Mouse (Mus musculus) layer of hippocampus, postnatal 36 days (tissue): ENCODE results near the gene Hba-a1. TPM values are rescaled to one million over a fixed set of nuclear protein-coding genes. Genes with fewer than 3 reads are reported as not detected.
"Not testable (repeated sequence)": the region's sequence is repeated elsewhere in the genome, so short reads cannot be mapped to it uniquely, and the experiment has no call there.

Experiments used
- DNase-seq, 2 experiments: peaks; one replicate each; pipeline ENCODE4 v3.0.0; 2022
- total RNA-seq, 2 experiments: library from RNA; stranded (reverse); gene quantifications; 2 replicates each; pipeline ENCODE4 v1.2.3; 2021

Gene Hba-a1
- total RNA-seq: 100 to 1,000 TPM; 243 to 385 TPM

DNA sequence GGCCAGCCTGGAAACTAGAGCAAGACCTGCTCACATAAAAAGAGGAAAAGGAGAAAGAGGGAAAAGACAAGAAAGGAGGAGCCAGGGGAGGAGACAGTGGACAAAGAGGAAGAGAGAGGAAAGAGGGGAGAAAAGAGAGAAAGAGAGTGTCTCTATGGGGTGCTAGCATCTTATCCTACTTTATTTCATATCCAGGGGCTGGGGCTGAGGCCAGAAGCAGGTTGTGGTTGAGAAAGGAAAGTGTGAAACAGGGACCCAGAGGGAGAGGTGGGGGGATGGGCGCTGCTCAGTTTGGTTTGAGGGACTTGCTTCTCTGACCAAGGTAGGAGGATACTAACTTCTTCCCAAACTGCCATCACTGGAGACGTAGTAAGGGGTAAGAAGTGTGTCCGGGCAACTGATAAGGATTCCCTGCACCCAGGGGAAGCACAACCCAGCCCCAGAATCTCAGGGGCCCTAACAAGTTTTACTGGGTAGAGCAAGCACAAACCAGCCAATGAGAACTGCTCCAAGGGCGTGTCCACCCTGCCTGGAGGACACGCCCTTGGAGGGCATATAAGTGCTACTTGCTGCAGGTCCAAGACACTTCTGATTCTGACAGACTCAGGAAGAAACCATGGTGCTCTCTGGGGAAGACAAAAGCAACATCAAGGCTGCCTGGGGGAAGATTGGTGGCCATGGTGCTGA is at the start of gene Hba-a1:
TSS of gene Hba-a1 (plus strand) at position 421 of the 687 bp plus-strand sequence.
- DNase-seq: not testable (repeated sequence)

DNA sequence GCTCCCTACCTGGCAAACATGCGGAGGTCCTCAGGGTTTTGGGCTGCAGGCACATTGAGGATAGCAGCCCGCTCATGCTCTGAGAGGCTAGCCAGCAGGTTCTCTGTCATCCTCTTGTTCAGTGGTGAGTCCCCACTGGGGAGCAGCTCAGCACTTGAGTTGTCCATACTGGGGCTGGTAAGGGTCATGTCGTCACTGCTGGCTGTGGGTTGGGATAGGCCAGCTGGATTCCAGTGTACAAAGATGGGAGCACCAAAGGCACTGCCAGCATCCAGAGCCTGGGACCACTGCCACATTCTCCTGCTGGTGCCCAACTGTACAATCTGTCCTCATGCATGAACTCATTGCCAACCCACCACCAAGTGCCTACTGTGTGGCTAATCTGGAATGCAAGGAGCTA is 49.4 kb upstream of the Hba-a1 start:
- no peak for DNase-seq

DNA sequence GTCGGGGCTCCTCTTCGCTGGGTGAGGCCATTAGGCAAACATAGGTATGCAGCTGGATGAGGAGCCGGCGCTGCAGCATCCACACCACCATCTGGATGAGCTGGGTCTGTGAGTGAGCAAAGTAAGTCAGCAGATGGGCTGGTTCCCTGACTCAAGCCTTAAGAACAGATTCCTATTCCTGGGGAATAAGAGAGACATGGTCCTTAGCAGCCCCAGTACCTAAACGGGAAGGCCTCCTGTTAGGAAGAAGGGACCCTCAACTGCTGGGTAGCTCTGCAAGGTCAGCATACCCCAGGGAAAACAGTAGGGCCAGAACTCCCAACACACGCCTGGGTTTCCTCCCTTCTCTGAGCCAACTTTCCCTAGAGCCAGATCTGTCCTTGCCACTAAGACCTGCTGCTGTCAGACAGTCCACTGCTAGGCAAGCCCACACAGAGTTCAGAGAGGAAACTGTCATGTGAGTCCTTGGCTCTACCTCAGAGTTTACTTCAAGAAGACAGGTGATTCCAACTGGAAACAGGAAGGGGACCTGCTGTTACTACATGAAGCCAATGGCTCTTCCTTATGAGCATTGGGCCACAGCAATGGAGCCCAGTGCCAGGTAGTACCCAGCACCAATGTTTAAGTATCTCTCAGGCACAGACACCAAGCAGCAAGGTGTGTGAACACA is 48.4 kb upstream of the Hba-a1 start:
- DNase-seq: no peak

DNA sequence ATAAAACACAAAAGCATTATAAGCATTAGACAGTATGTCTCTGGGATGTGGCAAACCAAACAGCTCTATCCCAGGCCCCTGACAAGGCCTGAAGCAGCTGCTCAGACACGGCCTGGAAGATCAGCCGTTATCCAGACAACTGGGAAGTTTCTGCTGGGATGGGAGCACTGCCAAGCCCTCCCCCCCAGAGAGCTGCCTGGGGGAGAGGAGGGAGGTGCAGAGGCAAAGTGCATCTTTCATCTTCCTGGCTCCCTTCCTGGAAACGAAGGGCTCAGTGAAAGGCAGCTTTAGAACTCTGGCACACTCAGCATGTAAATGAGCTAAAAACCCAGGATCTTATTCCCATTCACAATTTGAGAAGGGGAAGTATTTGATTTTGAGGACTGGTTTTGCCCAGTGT is 47.7 kb upstream of the Hba-a1 start:
- peak; percentile 65 to 78 for DNase-seq

DNA sequence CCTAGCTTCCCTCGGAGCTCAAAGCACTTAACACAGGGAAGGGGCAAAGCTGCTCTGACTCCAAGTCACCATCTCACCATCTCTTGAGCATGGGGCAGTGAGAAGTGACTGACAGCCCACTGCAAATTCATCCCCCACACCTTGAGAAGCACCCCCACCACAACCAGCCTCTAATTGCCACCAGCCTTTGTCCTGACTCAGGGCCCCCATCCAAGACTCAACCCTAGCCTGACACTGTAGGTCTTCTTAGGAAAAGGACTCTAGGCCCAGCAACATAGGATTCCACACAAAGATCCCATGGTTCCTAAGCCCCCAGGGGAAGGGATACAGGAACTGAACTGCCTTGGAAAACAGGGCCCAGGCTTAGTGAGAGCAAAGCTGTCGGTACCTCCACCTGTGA is 47.2 kb upstream of the Hba-a1 start:
- DNase-seq: no peak

DNA sequence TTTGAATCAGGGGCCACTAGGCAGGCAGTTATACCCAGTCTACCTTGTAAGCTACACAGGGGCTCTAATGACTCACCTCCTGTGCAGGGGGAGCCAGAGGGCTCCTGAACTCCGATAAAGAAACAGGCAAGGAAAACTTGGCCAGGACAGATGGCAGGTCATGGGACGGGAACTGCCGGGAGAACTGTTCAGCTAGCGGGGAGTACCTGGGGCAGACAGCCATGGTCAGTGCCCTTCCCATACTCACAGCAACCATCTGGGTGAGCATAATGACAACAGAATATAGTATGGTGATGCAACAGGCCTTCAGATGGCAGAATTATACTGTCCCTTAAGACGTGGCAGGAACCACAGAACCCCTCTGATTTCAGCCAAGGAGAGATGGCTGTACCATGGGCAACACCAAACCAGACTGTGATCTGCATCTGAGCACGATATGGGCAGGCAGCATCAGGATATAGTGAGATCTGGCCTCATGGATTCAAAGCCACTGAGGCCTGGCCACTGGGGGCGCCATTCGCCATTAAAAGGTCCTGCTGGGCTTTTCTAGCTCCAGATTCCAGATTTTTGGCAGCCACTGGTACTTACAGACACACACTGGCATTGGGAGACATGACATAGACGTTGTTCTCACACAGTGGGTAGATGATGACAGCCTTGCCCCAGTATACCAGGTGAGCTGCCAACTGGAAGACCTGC is 46.5 kb upstream of the Hba-a1 start:
- DNase-seq: no peak

DNA sequence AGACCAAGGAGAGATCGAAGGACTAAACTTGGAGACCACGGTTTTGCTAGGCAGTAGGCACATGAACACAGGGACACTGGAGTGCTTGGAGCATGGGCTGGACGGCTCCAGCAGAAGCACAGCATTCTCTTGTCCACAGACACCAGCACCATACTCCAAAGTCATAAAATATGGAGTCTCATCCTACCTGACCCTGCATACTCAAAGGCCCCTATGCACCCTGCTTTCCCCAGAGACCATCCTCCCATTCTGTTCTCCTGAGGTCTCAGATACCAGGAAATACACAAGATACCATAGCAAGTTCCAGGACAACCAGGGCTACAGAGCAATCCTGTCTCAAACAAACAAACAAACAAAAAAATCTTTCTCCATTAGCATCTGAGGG is 45.9 kb upstream of the Hba-a1 start:
- no peak for DNase-seq

DNA sequence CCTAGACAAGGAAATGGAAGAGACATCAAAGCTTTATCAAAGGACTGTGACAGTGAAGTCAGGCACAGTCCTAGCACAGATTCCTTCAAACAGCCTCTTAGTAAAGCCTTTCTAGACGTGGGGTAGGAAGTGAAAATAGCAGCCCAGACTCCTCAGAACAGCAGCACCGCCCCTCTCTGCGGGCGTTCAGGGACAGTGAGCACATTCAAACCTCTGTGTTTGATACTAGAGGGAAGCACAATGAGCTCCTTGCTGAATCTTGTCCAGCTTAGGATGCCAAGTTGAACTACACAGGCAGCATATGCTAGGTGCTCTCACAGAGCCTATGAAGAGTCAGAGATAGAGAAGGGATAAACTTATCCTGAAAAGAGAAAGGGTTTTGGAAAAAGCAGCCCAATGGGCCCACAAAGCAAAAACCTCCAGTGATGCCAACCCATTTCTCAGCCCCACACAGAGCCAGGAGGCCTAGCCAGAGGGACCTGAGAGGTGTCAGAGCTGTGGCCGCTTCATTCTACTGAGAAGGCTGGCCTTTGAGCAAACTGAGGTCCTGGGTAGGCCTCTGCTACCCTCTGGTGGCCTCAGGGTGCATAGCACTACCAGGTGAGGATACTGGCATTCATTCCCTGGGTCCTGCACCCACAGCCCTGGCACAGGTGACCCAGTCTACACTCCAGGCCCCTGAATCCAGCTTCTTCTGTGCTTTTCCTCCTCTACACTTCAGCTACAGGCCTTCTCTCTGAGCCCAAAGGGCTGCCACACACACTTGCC is 45.0 kb upstream of the Hba-a1 start:
- peak; percentile 65 to 67 for DNase-seq

DNA sequence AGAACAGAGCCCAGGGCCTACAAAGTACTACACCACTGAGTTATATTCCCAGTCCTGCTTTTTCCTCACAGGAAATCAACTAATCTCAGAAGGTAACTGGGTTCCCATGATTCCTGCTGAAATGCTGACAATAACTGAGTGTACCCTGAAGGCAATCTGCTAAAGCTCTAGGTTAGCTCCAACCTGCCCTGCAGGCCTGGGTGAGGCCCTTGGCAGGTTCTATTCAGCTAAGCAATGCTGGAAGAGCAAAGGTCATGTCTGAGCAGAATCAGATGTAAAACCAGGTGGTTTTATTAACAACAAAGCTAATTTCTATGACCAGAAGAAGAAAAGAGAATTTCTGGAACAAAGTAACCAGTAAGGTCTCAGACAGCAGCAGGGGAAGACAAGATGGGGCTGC is 41.9 kb upstream of the Hba-a1 start:
- DNase-seq: no peak

DNA sequence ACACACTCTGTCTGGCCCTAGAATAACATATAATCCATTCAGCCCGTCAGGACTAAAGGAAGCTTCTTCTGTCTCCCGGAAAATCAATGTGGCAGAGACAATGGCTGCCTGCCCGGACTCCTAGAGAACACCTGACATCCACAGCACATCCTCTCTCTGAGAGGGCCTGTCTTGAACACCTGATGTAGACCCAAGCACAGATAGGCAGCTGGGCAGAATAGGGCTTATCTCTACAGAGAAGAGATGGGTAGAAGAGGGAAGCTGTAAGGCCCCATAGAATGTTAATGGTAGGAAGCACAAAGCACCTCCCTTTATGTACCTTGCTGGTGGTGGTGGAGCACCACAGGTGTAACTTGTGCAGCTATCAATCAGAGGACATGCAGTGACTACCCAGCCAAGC is 41.1 kb upstream of the Hba-a1 start:
- no peak for DNase-seq

DNA sequence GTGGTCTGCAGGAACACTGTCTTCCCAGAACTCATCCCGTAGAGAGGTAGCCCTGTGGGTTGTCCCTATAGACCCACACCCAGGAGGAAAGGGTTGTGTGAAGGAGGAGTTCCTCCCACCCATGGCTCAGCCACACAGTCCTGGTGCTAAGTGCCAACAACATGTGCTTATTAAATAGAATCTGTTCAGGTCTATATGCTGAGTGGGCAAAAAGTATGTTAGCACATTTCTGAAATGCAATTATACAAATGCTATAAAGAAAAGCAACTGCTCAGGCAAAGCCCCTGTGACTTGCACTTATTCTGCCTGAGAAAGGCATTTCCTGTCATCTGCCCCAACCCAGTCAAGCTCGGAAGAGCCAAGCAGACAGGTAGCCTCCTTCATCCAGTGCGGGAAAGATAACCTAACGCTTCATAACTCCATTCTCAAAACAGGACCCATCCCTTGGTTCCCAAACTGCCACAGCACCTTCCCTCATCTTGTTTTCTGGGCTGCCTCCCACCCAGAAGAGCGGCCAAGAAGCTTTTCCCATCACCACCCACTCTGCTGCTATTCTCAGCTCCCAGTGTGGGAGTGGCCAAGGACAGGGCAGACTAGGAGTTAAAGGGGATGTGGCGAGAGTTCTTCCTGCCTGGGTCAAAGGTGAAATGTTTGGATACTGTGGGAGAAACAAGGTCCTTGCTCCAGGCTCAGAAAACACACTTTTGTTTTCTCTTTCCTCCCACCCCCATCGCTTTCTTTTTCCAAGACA is 39.9 kb upstream of the Hba-a1 start:
- no peak for DNase-seq

DNA sequence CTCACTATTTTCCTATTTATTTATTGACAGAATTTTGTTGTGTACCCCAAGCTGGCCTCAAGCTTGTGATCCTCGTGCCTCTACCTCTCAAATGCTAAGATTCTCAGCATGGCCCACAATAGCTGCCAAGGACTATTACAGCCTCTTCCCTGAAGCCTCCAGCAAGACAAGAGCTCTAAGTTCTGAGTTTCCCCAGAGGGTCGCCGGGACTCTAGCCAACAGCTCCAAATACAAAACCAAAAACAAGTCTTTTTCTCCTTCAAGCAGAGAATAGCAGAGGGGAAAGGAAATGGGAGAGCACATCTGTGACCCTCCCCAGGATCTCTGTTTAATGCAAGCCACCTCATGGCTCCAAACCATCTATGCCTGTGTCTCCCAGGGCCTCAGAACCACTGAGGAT is 39.2 kb upstream of the Hba-a1 start:
- no peak for DNase-seq

DNA sequence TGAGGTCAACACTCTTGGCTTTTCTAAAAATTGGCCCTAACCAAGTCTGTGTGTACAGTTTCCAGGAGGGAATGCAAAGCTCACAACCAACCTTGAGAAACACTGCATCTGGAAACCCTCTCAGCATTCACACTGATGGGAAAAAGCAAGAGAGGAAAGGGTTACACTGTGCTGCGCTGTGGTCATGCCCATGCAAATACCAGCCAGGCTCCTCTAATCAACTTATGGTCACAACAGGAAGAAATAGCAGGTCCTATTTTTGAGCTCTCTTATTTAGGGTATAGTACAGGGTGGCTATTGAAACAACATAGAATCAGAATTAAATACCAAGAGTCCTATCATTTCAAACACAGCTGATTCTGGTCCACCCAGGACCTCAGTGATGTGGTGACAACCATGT is 38.7 kb upstream of the Hba-a1 start:
- no peak for DNase-seq

DNA sequence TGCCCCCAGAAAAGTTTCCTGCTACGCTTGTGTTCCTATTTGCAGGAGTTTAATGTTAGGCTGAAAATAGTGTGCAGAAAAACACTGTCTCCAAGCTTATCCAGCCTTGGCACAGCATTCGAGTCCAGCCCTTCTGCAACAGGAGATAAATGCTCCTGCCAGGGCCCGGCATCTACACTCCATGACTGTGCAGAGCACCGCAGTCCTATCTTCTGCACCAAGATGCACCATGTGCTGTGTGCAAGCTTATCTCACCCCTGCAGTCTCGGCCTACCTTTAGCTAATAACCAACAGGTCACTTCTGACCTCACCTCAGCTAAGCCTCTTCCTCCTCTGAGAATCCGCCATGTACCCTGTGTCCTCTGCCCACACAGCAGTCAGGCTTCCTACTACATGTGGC is 37.7 kb upstream of the Hba-a1 start:
- DNase-seq: no peak

DNA sequence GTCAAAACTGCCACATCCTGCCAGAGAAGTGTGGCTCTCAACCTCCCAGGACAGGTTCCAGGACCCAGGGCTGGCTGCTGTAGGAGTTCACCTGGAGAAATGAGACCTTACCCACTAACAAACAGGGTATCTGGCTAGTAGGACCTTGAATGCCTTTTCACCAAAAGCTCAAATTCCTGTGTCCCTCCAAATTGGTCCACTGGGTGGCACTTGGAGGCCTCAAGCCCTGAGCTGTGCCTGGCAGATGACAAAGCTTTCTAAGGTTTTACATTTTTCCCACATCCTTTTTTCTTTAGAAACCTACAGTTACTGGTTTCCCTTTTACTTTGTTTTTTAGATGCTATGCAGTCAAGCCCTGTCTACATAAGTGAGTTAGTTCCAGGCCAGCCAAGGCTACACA is 36.2 kb upstream of the Hba-a1 start:
- DNase-seq: no peak

DNA sequence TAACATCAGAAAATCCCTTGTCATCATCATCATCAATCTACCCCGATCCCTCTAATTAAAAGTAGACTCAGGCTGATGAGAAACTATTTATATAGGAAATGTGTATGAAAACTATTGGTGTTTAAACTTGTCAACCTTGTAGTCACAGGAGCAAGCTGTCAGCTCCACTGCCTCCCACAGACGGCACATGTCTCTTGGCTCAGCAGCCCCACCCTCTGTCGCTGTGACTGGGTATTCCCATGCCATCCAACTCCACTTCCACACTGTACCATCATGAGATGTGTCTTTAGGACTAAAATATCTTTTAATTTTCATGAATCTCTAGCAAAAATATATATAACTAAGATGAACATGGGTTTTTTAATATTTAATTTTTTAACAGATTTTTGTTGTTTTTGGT is 35.0 kb upstream of the Hba-a1 start:
- DNase-seq: no peak

DNA sequence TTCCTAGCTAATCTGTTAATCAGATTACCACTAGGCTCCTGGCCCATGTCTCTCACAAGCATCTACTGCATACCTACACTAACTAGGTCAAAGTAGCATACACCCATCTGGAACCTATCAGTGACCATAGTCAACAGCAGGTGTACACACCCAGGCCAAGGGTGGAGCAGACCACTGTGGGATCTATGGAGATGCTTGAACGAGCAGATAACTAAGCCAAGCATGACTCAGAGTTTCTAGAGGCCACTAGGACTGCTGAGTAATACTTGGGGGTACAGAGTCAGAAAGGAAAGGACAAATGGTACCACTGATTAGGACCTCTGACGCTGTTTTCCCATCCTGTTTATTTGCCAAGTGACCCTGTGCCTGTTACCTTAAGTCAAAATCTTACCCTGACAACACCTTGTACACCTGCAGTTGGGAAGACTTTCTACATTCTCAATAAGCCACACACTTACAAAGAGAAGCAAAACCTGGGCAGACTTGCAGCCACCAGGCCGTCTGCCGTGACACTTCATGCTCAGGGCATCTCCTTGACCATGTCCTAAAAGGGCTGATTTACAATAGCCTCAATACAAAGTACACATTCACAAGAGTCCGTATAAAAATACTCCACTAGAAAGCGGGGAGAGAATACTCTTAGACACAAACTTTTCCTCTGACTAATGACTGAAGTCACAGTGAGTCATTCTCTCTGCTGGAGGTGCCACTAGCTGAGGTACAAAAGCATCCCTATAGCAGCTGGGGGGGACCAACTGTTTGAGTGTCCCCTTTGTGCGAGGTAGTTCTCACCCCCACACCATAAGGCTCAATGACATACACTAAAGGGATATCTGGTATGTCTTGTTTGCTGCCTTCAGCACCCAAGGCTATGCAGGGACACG is 32.2 kb upstream of the Hba-a1 start:
- DNase-seq: no peak

DNA sequence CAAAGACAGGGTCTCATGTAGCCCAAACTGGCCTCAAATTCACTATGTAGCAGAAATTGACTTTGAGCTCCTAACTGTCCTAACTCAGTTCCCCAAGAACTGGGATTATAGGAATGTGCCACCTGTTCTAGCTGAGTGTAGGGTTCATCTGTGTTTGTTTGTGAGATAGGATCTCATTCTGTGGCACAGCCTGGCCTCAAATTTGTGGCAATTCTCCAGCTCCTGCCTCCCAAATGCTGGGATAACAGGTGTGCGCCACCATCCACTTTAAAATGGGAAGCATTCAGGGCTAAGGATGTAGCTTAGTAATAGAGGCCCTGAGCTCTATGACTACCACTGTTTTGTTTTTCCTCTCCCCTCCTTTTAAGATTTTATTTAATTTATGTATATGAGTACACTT is 30.2 kb upstream of the Hba-a1 start:
- DNase-seq: no peak

DNA sequence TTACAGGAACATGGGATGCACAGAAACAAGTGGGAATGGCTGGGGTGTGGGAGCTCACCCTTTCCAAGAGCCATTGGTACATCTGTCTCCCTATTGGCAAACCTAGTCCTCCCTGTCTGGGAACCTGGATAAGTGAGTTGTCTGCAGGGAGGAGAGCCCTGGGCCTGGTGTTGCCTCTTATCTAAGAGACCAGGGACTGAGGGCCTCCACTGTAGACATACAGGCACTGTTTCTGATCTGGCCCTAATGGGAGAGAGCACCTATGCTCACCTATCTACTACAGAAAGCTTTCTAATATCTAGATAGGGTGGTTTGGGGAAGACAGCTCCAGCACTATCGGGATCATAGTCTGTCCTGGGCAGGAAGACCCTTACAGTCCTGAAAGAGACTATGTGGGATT is 27.2 kb upstream of the Hba-a1 start:
- no peak for DNase-seq

DNA sequence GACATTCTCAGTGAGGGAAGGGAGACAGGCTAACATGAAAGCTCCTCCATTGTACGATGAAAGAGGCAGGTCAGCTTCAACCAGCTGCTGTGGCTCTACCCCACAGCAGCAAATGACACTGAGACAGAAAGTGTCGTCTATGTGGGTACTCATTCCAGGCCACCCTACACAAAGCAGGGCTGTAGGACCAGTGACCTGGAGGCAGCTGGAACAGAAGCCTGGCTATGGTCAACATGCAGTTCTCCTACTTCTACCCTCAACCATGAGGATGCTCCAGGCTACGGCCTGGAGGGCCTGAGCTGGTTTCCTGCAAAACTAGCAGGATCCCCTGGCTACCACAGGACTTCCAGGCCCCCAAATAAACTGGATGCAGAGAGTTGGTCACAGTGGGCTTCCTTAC is 26.7 kb upstream of the Hba-a1 start:
- DNase-seq: no peak

DNA sequence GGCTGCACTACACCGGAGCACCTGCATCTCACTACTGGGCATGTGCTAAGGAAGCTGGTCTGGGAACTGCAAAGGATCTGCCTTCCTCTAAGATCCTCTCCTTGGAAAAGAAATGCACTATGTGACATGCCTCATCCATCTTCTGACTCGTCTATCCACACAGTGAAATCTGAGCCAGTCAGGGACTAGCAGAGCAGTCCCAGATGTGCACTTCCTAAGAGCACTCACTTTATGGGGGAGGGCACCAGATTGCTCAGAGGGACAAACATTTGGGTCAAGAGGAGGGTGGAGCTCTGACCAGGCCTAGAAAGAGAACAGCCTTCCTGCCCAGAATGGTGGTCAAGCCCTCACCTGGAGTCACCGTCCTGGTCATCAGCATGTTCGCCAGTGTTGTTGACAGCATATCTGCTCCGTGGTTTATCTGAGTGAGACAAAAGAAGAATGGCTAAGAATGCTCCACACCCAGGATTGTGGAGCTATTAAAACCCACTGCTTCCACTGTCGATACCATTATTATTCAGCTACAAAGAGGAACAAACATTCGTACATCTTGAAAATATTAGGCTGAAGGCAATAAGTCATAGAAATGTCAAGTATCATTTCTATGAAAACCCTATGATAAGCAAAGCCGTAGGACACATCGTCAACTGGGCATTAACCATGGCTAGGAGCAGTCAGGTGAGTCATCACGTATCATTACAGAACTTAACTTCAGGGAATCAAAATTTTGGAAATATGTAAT is 20.5 kb upstream of the Hba-a1 start:
- DNase-seq: no peak
